Mouse (Mus musculus) ovary, adult 18-20 months (tissue): ENCODE results near the gene Tmem89.

Experiments
- DNase-seq: peaks from one replicate; pipeline ENCODE4 v3.0.0; 2022; ENCODE audit warnings: low spot score, mixed read lengths

The Tmem89 gene

GRCm38 (mm10) chr9:108914491-108914890 lies at the start of gene Tmem89:
Tmem89 (plus strand) TSS chr9:108914619.
- no peak for DNase-seq

GRCm38 (mm10) chr9:108912308-108912707 lies 2.1 kb upstream of the Tmem89 start:
- DNase-seq: no peak

GRCm38 (mm10) chr9:108913161-108913560 lies 1.3 kb upstream of the Tmem89 start:
- DNase-seq: no peak

GRCm38 (mm10) chr9:108913621-108914020 lies 798 bp upstream of the Tmem89 start:
- no peak for DNase-seq

- DNase-seq: no peak
Measured at GRCm38 (mm10) chr9:108925897-108926296, 11.5 kb downstream of the Tmem89 start.

- DNase-seq: no peak
Measured at GRCm38 (mm10) chr9:108928424-108928823, 14.0 kb downstream of the Tmem89 start.

- DNase-seq: no peak
Measured at GRCm38 (mm10) chr9:108935991-108936390, 21.6 kb downstream of the Tmem89 start.

- DNase-seq: peak; percentile 90
Measured at GRCm38 (mm10) chr9:108936418-108937364, 22.3 kb downstream of the Tmem89 start, which contains the start of gene Uqcrc1. Uqcrc1 (plus strand) TSS chr9:108936633.

GRCm38 (mm10) chr9:108945111-108945510 lies 30.7 kb downstream of the Tmem89 start:
- DNase-seq: no peak

GRCm38 (mm10) chr9:108945608-108946007 lies 31.2 kb downstream of the Tmem89 start:
- no peak for DNase-seq

GRCm38 (mm10) chr9:108949231-108949966 lies 35.0 kb downstream of the Tmem89 start:
- DNase-seq: no peak

- no peak for DNase-seq
Measured at GRCm38 (mm10) chr9:108949967-108950728, 35.7 kb downstream of the Tmem89 start.

- DNase-seq: no peak
Measured at GRCm38 (mm10) chr9:108953081-108953636, 38.7 kb downstream of the Tmem89 start, which contains the start of gene Col7a1. Col7a1 (plus strand) TSS chr9:108953586.

GRCm38 (mm10) chr9:108955241-108955640 lies 40.8 kb downstream of the Tmem89 start:
- no peak for DNase-seq

- DNase-seq: no peak
Measured at GRCm38 (mm10) chr9:108955846-108956245, 41.4 kb downstream of the Tmem89 start.

- no peak for DNase-seq
Measured at GRCm38 (mm10) chr9:108963577-108963976, 49.2 kb downstream of the Tmem89 start.

GRCm38 (mm10) chr9:108964338-108964737 lies 49.9 kb downstream of the Tmem89 start:
- DNase-seq: no peak
